Mouse (Mus musculus): Measurements from ENCODE around the gene Tspan4. TPM values are rescaled to one million over a fixed set of nuclear protein-coding genes. Genes with fewer than 3 reads are reported as not detected.

The Tspan4 gene
- polyA plus RNA-seq, 1 experiment from 2014 or later: 18.0 TPM

GRCm38 (mm10) chr7:141502556-141502905, 27.5 kb downstream of the Tspan4 start:
- Histone ChIP-seq H3K27ac (no peak overlapping the region), H3K4me3 (no peak overlapping the region), H3K4me1 (no peaks in the 10 kb centered on the region), H3K36me3 (ENCODE audit: poor library complexity, severe bottlenecking) (peaks cover 33% of the 10 kb centered on the region), H3K9ac (no peak overlapping the region), H3K4me2 (no peak overlapping the region), H3K9me3 (replicated peaks) (no peaks in the 10 kb centered on the region), H3K27me3 (no peaks in the 10 kb centered on the region)
- ATAC-seq: no peak
- 96% methylated on average over 5 of the region's 5 CpGs for WGBS

GRCm38 (mm10) chr7:141506278-141506677, 31.2 kb downstream of the Tspan4 start:
- WGBS: 59% methylated on average over 2 of the region's 2 CpGs
- no peaks in the 10 kb centered on the region for H3K27me3 ChIP-seq

GRCm38 (mm10) chr7:141508160-141508559, 33.1 kb downstream of the Tspan4 start:
- no peaks in the 10 kb centered on the region for H3K27me3 ChIP-seq
- no peak overlapping the region for H3K4me2 ChIP-seq
- no peaks in the 10 kb centered on the region for H3K9me3 ChIP-seq (replicated peaks)
- peaks cover 31% of the 10 kb centered on the region; the same call in 1 of the 2 replicates for H3K36me3 ChIP-seq (ENCODE audit: poor library complexity, severe bottlenecking)
- H3K27ac ChIP-seq: peak overlapping the region; percentile 0
- ATAC-seq: no peak
- peak overlapping the region; percentile 0; the same call in 1 of the 2 replicates for H3K9ac ChIP-seq
- H3K4me1 ChIP-seq: no peaks in the 10 kb centered on the region
- H3K4me3 ChIP-seq: no peak overlapping the region

More at GRCm38 (mm10) chr7:141506278-141506677, 31.2 kb downstream of the Tspan4 start:
- Histone ChIP-seq H3K4me2 (no peak overlapping the region), H3K9me3 (replicated peaks) (no peaks in the 10 kb centered on the region), H3K27ac (no peak overlapping the region; the same call in 1 of the 2 replicates), H3K9ac (no peak overlapping the region), H3K4me1 (no peaks in the 10 kb centered on the region), H3K4me3 (no peak overlapping the region), H3K36me3 (ENCODE audit: poor library complexity, severe bottlenecking) (peaks cover 37% of the 10 kb centered on the region)
- no peak for ATAC-seq

- Histone ChIP-seq H3K4me1 (no peaks in the 10 kb centered on the region), H3K4me3 (no peak overlapping the region), H3K4me2 (no peak overlapping the region), H3K27me3 (no peaks in the 10 kb centered on the region), H3K36me3 (ENCODE audit: poor library complexity, severe bottlenecking) (peaks cover 42% of the 10 kb centered on the region; the same call in 1 of the 2 replicates), H3K9ac (no peak overlapping the region), H3K9me3 (replicated peaks) (no peaks in the 10 kb centered on the region), H3K27ac (no peak overlapping the region)
- 96% methylated on average over 5 of the region's 5 CpGs for WGBS
- no peak for ATAC-seq
Measured at GRCm38 (mm10) chr7:141510196-141510595, 35.2 kb downstream of the Tspan4 start.

- H3K4me2 ChIP-seq: no peak overlapping the region
- ATAC-seq: no peak
- no peaks in the 10 kb centered on the region for H3K4me1 ChIP-seq
- no peak overlapping the region for H3K4me3 ChIP-seq
- H3K27ac ChIP-seq: no peak overlapping the region
- peaks cover 46% of the 10 kb centered on the region; the same call in 1 of the 2 replicates for H3K36me3 ChIP-seq (ENCODE audit: poor library complexity, severe bottlenecking)
- no peaks in the 10 kb centered on the region for H3K27me3 ChIP-seq
- no peak overlapping the region for H3K9ac ChIP-seq
- no peaks in the 10 kb centered on the region for H3K9me3 ChIP-seq (replicated peaks)
- WGBS: 75% methylated on average over 8 of the region's 8 CpGs
Measured at GRCm38 (mm10) chr7:141510681-141511191, 35.7 kb downstream of the Tspan4 start.

- Histone ChIP-seq H3K9me3 (replicated peaks) (no peaks in the 10 kb centered on the region), H3K9ac (no peak overlapping the region), H3K4me1 (no peaks in the 10 kb centered on the region), H3K4me2 (no peak overlapping the region), H3K27me3 (no peaks in the 10 kb centered on the region), H3K27ac (no peak overlapping the region), H3K36me3 (ENCODE audit: poor library complexity, severe bottlenecking) (peaks cover 47% of the 10 kb centered on the region), H3K4me3 (no peak overlapping the region)
- ATAC-seq: no peak
- WGBS: 92% methylated on average over 4 of the region's 4 CpGs
Measured at GRCm38 (mm10) chr7:141517638-141518037, 42.6 kb downstream of the Tspan4 start.

GRCm38 (mm10) chr7:141518296-141518695, 43.3 kb downstream of the Tspan4 start:
- Histone ChIP-seq H3K9me3 (replicated peaks) (no peaks in the 10 kb centered on the region), H3K4me2 (no peak overlapping the region), H3K27ac (no peak overlapping the region), H3K9ac (no peak overlapping the region), H3K4me1 (no peaks in the 10 kb centered on the region), H3K36me3 (ENCODE audit: poor library complexity, severe bottlenecking) (peaks cover 44% of the 10 kb centered on the region), H3K4me3 (no peak overlapping the region), H3K27me3 (no peaks in the 10 kb centered on the region)
- 82% methylated on average over 5 of the region's 5 CpGs for WGBS
- no peak for ATAC-seq

- ATAC-seq: no peak
- H3K36me3 ChIP-seq (ENCODE audit: poor library complexity, severe bottlenecking): peaks cover 39% of the 10 kb centered on the region
- 90% methylated on average over 3 of the region's 3 CpGs for WGBS
Measured at GRCm38 (mm10) chr7:141518926-141519325, 43.9 kb downstream of the Tspan4 start.

GRCm38 (mm10) chr7:141519795-141520194, 44.8 kb downstream of the Tspan4 start:
- no peaks in the 10 kb centered on the region for H3K9me3 ChIP-seq (replicated peaks)
- H3K4me3 ChIP-seq: no peak overlapping the region
- H3K36me3 ChIP-seq (ENCODE audit: poor library complexity, severe bottlenecking): peaks cover 37% of the 10 kb centered on the region
- H3K27ac ChIP-seq: no peak overlapping the region
- H3K4me2 ChIP-seq: no peak overlapping the region
- no peaks in the 10 kb centered on the region for H3K27me3 ChIP-seq
- no peak overlapping the region for H3K9ac ChIP-seq
- H3K4me1 ChIP-seq: no peaks in the 10 kb centered on the region
- WGBS: 84% methylated on average over 1 of the region's 1 CpGs
- no peak for ATAC-seq

More at GRCm38 (mm10) chr7:141518926-141519325, 43.9 kb downstream of the Tspan4 start:
- no peak overlapping the region for H3K4me2 ChIP-seq
- H3K4me1 ChIP-seq: no peaks in the 10 kb centered on the region
- H3K9me3 ChIP-seq (replicated peaks): no peaks in the 10 kb centered on the region
- H3K27ac ChIP-seq: no peak overlapping the region
- no peaks in the 10 kb centered on the region for H3K27me3 ChIP-seq
- H3K9ac ChIP-seq: no peak overlapping the region; the same call in 1 of the 2 replicates
- no peak overlapping the region for H3K4me3 ChIP-seq

- Histone ChIP-seq H3K4me1 (no peaks in the 10 kb centered on the region), H3K27ac (no peak overlapping the region), H3K36me3 (ENCODE audit: poor library complexity, severe bottlenecking) (peaks cover 35% of the 10 kb centered on the region), H3K9ac (no peak overlapping the region), H3K4me2 (no peak overlapping the region), H3K27me3 (no peaks in the 10 kb centered on the region), H3K9me3 (replicated peaks) (no peaks in the 10 kb centered on the region), H3K4me3 (no peak overlapping the region)
- ATAC-seq: no peak
- 48% methylated on average over 4 of the region's 4 CpGs for WGBS
Measured at GRCm38 (mm10) chr7:141523007-141523406, 48.0 kb downstream of the Tspan4 start.

- Histone ChIP-seq H3K27ac (no peak overlapping the region), H3K4me2 (no peak overlapping the region), H3K9ac (no peak overlapping the region), H3K9me3 (replicated peaks) (no peaks in the 10 kb centered on the region), H3K4me3 (no peak overlapping the region), H3K4me1 (no peaks in the 10 kb centered on the region), H3K36me3 (ENCODE audit: poor library complexity, severe bottlenecking) (peaks cover 48% of the 10 kb centered on the region), H3K27me3 (no peaks in the 10 kb centered on the region)
- no peak for ATAC-seq
- WGBS: 90% methylated on average over 4 of the region's 4 CpGs
Measured at GRCm38 (mm10) chr7:141524271-141524670, 49.2 kb downstream of the Tspan4 start.

- Histone ChIP-seq H3K27ac (peak overlapping the region; percentile 1; the same call in 1 of the 2 replicates), H3K27me3 (no peaks in the 10 kb centered on the region), H3K4me1 (no peaks in the 10 kb centered on the region), H3K36me3 (ENCODE audit: poor library complexity, severe bottlenecking) (peaks cover 53% of the 10 kb centered on the region), H3K9ac (peak overlapping the region; percentile 19; the same call in 1 of the 2 replicates), H3K9me3 (replicated peaks) (no peaks in the 10 kb centered on the region), H3K4me2 (no peak overlapping the region), H3K4me3 (no peak overlapping the region)
- peak; percentile 91 for ATAC-seq
- 53% methylated on average over 6 of the region's 6 CpGs for WGBS
Measured at GRCm38 (mm10) chr7:141524760-141525579, 49.9 kb downstream of the Tspan4 start.

Data from forebrain, embryonic 13.5 days (tissue).